Mouse (Mus musculus) frontal cortex, postnatal 25 days (tissue): Measurements from ENCODE around the gene Tdg.
A peak's percentile ranks its signal among the peaks of the same experiment; 100 is the strongest.
"Not testable (repeated sequence)": the region's sequence is repeated elsewhere in the genome, so short reads cannot be mapped to it uniquely, and the experiment has no call there.

ENCODE experiments used
- DNase-seq, 2 experiments: peaks; one replicate each; pipeline ENCODE4 v3.0.0; 2022; ENCODE audit warnings: low spot score in 2 of 2

Tdg gene

DNA sequence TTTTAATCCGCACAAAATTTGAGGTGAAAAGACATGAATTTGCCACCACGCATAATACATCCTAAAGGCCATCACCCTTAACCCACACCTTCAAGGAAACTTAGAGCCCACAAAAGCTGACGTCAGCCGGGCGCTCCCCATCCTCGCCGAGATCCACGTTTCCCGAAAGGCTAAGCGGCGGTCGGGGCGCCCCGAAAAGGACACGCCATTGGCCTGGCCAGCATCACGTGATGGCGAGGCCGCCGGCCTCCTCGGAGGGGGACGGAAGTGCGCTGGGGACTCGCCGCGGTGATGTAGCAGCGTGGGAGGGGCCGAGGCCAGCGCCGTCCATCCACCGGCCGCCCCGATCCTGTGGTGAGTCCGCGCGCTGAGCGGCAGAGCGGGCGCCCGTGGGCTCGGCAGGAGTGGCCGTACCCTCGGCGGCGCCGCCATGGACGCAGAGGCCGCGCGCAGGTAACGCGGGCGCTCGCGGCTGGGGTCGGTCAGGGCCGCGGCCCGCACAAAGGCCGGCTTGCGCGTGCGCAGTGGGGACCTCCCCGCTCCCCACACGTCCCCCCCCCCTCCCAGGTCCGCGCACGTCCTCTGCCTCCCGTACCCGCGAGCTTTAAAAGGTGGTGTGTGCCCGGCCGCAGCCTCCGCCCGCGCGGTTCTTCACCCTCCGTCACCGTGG, at the start of gene Tdg:
Gene Tdg (plus strand): TSS at position 243 of the 670 bp plus-strand sequence.
- peak; percentile 67 to 81 for DNase-seq

DNA sequence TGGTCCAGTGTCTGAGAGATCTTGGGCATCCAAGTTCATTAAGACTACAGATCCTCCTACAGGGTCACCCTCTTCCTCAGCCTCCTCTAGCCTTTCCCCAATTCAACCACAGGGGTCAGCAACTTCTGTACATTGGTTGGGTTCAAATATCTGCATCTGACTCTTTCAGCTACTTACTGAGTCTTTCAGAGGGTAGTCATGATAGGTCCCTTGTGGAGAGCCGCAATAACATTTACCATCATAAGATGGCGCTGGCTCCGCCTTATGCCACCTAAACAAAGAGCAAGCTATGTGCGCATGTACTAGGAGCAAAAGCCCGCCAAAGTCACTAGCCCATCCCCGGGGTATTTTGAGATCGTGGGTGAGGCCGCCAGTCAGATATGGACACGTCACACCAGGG, 40.0 kb upstream of the Tdg start:
- not testable (repeated sequence) for DNase-seq

DNA sequence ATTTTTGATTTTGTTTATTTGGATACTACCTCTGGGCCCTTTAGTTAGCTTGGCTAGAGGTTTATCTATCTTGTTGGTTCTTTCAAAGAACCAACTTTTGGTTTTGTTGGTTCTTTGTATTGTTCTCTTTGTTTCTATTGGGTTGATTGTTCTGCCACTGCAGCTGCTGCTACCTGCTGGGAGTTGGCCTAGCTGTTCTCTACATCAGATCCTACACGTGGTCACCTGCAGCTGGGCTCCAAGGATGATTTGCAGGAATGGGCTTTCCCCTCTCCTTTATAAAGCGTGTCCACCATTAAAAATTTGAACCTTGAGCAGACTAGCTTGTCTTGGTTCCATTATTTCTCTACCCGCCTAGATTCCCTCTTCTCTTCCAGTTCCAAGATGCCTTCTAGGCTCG, 35.2 kb upstream of the Tdg start:
- DNase-seq, result not testable (repeated sequence)

DNA sequence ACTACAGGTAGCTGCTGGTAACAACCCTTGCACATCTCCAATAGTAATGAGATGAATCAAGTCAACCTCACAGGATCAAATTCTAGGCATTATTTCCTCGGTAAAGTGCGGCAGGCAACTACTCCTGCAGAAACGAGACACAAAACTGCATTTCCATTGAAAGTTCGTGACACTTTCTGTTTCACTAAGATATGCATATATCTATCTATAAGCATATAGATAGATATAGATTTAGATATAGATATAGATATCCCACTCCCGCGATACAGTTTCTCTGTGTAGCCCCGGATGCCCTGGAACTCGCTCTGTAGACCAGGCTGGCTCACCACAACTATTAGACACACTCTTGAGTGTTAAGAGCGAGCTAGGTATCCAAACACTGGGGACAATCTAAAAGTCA, 7.4 kb upstream of the Tdg start:
- no peak for DNase-seq

DNA sequence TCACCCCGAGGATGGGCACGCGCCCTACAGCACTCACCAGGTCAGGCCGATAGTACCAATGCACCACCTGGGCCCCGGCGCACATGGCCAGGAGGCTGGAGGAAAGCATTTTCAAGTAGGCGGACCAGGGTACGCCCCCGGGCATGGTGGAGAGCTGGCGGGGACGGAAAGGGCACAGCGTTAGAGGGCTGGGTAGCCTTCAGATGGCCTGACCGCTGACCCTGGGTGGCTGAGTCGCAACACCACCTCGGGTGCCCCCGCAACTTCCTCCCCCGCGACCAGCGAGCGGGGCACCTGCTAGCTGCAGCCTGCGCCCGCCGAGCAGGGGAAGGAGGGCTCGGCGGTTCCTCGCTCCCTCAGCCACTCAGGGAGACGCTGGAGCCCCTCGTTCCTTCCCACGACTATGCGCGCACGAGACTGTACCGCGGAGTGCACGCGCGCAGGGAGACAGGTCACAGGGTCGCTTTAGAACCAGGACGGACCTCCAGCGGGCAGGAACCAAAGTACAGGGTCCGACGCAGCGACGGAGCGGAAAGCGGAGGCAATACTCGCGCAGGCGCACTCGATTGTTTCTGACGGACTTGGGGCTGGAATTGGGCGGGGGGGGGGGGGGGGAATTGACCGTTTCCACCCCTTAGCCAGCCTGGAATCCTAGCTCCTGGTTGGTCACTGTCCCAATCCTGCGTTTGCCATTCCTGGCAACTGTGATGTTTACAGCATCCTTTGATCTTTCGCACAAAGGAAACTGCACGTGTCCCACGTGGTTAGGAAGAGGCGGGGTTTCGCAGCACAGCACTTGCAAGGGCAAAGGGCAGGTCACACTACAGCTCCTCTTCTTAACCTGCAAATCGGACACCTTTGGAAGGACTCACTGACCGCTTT, 6.7 kb upstream of the Tdg start, which contains the start of gene 1190007I07Rik:
Gene 1190007I07Rik (minus strand): TSS at position 558 of the 882 bp plus-strand sequence.
- DNase-seq, result peak; percentile 78

DNA sequence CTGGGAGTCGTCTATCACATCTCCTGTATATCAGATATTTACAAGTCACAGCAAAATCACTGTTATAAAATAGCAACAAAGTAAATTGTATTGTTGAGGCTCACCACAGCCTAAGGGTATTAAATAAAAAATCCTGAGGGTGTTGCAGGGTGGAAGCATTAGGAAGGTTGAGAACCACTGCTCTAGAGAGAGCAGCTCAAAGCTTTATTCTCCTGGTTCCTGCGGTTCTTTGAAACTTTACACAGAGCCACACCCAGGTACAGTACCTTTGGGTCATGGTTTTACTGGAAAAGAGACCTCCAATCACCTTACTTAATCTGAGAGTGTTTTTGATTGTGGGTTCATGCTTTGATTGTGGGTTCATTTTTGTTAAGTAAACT, 6.1 kb upstream of the Tdg start:
- not testable (repeated sequence) for DNase-seq

DNA sequence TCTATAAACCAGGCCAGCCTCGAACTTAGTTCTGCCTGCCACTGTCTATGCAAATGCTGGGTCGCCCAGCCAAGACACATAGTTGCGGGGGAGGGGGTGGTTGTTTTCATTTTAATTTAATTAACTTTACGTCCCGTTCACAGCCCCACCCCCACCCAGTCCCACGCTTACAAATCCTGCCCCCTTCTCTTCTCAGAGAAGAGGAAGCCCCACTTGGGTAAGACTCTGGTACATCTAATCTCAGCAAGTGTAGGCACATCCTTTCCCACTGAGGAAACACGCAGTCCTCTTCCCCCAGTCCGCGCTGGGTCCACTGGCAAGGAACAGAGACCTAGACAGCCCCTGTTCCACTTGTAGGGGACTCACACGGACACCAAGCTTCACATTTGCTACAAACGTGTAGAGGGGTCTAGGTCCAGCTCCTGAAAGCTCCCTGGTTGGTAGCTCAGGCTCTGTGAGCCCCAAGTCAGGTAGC, 480 bp upstream of the Tdg start:
- peak in 1 of 2 experiments; percentile 23 for DNase-seq

DNA sequence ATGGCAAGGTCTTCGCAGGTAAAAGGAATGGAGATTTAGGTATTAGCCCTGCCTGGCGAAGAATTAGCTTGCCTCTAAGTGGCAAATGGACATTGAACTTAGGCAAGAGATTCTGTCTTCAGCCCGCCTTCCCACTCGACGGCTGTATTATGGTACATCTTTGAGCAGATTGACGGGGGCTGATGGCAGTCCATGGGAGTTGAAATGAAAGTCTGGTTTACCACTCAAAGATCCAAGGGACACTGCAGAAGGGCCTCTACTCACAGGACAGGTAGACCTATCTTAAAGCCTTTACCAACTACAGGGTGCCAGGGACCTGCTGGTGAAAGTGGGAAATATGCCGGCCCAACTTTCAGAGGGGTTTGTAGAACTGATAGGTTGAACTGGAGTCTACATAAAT, 869 bp downstream of the Tdg start:
- DNase-seq, result no peak

DNA sequence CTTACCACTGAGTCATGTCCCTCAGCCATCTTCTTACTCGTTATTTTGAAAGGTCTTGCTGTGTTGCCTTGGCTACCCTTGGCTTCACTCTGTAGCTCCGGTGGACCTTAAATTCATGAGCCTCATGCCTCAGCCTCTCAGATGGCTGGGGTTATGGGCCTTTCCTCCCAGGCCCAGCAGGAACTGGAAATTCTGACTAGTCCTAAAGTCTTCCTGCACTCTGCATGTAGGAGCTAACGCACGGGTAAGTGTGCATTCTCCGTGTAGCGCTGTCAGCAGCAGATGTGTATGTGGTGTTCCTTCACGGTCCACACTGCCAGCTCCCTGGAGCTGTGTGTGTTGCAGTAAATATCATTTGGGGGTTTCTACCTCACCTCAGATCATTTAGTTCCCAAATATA, 1.5 kb downstream of the Tdg start:
- DNase-seq, result no peak

DNA sequence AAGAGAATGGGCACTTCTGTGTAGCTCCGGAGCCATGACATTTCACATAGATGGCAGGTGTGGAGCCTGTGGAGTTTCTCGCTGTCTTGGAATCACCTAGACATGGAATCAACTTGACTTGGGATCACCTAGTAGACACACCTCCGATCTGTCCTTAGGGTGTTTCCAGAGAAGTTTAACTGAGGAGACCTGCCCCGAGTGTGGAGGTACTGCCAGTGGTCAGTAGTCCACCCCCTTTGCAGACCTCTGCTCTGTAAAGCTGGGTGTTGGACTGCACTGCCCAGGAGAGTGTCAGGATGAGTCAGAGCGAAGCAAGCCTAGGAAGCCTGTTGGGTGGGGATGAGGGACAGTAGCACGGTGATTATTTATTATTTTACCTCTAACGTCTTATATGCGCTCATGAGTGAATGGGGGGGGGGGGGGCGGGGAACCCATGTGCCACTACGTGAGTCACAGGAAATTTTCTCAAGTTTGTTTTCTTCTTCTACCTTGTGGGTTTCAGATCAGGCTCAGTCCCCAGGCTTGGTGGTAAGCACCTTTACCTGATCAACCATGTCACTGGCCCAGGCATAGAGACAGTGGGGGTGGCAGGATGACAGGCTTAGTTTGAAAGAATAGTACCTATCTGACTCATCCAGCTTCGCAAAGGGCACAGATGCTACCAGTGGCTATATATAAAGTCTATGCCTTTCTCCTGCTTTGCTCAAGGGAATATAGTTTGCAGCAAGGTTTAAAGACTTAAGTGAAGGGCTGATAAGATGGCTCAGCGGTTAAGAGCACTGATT, 3.1 kb downstream of the Tdg start:
- no peak for DNase-seq

DNA sequence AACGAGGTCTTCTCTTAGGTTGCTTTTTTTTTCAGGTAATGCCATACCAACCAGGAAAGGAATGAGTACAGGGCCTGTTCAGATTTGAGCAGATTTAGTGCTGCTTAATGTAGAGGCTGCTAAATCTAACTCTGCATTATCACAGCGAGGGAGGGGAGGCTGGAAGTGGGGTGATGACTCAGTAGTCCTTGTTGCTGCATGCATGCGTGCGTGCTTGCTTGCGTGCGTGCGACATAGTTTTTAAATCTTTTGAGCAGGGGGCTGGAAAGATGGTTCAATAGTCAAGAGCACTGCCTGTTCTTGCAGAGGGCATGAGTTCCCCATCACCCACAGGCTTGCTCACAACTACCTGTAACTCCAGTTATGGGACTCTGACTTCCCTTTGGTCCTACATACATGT, 4.7 kb downstream of the Tdg start:
- DNase-seq, result no peak

DNA sequence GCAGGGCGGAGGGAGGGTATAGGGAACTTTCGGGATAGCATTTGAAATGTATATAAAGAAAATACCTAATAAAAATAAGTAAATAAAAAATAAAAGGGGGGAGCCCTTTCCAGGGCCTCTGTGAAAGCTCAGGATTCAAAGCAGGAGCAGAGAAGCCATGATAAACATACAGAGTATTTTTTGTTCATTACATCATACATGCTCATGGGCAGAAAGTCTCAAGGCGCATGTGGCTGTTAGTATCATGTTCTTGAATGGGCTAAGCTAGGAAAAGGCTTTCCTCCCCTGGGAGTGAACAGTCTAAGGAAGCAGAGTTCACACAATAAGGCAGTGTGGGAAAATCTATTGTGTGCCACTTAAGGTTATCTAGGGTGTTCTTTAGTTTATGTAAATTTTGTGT, 6.7 kb downstream of the Tdg start:
- DNase-seq, result no peak

DNA sequence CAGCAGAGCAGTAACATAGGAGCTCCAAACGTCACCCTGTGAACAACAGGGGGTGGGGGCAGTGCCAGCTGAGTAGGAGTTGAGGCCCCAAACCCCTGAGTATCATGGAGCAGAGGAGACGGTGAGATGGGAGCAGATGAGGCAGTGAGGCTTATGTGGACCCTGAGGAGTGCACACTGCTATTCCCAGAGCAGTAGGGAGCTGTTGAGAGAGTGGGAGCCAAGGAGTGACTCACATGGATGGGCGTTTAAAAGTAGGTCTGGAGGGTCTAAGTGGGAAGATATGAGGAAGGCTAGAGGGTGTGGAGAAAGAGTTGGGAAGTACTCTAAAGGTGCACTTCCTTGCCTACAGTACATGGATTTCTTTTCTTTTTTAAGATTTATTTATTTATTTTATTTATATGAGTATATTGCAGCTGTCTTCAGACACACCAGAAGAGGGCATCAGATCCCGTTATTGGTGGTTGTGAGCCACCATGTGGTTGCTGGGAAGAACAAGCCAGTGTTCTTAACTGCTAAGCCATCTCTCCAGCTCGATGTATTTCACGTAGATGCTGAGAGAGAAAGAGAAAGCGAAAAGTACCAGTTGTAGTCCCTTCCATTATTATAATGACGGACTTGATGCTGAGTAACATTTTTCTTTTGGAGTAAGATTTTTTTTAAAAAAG, 9.5 kb downstream of the Tdg start:
- peak in 1 of 2 experiments; percentile 23 for DNase-seq

DNA sequence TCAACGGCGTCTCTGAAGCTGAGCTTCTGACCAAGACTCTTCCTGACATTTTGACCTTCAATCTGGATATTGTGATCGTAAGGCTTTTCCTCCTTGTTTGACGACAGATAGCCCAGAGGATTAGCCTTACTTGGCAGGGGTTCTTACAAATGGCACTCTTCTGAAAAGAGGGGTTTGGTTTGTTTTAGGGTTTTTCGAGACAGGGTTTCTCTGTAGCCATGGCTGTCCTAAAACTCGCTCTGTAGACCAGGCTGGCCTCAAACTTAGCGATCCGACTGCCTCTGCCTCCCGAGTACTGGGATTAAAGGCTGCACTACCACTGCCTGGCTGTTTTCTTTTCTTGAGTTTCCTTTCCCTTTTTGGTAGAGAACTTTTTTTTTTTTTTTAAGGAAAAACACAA, 11.9 kb downstream of the Tdg start:
- DNase-seq, result no peak

DNA sequence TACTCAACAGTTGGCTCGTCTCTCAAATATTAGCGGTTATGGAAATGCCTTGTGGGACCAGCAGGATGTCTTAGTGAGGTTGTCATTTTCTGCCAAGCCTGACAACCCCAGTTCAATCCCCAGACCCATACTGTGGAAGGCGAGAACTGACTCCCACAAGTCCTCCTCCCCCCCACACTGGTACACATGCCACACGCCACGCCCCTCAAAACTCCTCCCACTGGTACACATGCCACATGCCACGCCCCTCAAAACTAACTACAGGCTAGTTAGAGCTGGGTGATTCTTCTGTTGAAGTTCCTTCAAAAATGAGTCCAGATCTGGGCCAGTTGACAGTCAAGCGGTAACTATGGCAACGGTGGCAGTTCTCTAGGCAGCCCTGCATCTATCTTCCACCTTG, 16.5 kb downstream of the Tdg start:
- DNase-seq, result no peak

DNA sequence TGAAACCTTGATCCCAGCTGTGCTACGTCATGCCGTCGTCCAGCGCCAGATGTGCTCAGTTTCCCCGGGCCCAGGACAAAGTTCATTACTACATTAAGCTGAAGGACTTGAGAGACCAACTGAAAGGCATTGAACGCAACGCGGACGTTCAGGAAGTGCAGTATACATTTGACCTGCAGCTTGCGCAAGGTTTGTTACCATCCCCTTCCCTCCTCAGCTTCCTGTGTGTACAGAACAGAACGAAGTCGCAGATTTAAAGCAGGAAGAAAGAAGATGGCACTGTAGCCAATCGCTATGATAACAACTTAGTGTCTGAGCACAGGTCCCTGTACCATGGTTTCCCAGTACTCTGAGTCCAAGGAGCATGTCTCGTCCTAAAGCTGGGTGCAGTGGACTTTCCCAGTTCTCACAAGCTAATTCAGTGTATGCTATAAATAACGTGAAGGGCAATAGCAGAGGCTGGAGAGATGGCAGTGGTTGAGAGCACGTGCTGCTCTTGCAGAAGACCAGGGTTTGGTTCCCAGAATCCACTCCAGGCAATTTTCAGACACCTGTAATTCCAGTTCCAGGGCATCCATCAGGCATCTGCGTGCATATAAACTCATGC, 17.7 kb downstream of the Tdg start:
- DNase-seq, result no peak

DNA sequence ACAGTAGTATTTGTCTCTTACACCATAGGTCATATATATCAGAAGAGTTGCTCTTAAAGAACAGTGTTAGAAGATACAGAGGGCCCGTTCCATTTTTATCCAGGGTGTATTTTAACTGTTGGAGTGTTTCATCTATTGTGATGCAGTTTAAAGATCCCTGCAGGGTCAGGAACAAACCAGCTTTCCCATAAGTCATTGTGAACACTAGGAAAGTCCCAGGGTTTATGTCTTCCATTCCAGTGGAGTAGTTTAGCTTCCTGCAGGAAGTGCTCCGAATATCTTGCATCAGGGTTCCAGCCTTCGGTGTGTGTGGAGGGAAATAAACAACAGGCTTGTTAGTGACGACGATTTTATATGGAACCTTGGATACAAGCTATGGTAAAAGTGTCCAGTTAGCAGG, 21.6 kb downstream of the Tdg start:
- DNase-seq, result no peak

DNA sequence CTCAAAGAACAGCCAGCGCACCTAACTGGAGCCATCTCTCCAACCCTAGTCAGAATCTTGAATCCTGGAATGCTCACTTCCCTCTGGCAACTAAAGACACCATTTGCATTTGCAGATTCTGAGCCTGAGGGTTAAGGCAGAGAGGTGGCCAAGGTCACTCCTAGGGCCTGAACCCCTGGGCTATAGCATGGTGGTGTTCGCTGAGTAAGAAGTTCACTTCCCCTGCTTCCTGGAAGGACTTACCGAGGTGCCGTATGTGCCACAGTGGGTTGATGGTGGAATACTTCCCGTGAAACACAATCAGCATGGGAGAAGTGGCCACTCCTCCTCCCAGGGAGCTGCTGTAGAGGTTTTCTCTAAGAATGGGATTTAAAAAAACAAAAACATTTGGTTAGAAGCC, 23.0 kb downstream of the Tdg start:
- DNase-seq, result no peak

DNA sequence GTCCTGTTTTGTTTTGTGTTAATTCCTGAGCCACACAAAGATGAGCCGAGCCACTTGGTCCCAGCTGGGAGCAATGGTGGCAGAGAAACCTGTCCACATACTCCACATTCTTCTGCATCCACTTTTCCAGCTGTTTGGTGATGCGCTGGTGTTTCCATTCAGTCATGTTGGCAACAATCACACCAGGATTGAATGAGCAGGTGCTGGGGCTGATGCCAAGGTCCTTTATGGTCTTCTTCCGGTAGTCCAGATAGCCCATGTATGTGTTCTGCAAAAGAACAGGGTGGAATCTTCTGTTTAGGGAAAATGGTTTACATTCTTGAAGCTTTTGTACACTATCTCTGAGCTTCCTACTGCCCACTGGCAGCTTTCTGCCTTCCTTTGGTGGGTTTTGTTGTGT, 25.0 kb downstream of the Tdg start:
- DNase-seq, result no peak

DNA sequence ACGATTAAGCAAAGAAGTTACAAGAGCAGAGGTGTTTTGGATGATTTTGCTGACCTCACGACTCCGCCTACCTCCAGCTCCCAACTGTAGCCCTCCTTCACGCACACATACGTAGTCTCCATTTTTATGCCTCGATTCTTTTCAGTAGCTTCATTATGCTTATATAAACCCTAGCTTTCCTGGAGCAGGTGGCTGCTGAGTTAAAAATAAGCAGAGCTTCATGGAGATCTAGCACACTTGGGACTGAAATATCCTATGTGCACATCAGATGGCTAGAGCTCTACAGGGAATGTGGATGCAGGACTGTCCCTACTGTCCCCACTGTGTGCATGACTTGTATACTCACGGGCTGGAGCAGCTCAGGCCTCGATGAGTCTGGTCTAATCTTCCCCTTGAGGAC, 32.2 kb downstream of the Tdg start:
- peak in 1 of 2 experiments; percentile 27 for DNase-seq
